Mouse (Mus musculus) layer of hippocampus, adult 18-20 months (tissue): ENCODE results near the gene Brca1. TPM values are rescaled to one million over a fixed set of nuclear protein-coding genes. Genes with fewer than 3 reads are reported as not detected.
A peak's percentile ranks its signal among the peaks of the same experiment; 100 is the strongest.
"Not testable (repeated sequence)": the region's sequence is repeated elsewhere in the genome, so short reads cannot be mapped to it uniquely, and the experiment has no call there.

Source experiments
- DNase-seq, 2 experiments: peaks; one replicate each; pipeline ENCODE4 v3.0.0; 2022; ENCODE audit warnings: low spot score in 2 of 2
- total RNA-seq, 2 experiments: library from RNA; stranded (reverse); gene quantifications; 2 replicates each; pipeline ENCODE4 v1.2.3; 2021

Brca1 gene
- total RNA-seq, 2 experiments from 2014 or later: 0.56 to 1.0 TPM

- DNase-seq: no peak
Observed at GRCm38 (mm10) chr11:101452093-101452774, 99.5 kb downstream of the Brca1 start.

GRCm38 (mm10) chr11:101451536-101451935 lies 100.2 kb downstream of the Brca1 start:
- no peak for DNase-seq

GRCm38 (mm10) chr11:101450394-101450793 lies 101.4 kb downstream of the Brca1 start:
- DNase-seq: no peak

GRCm38 (mm10) chr11:101449596-101449995 lies 102.2 kb downstream of the Brca1 start:
- not testable (repeated sequence) for DNase-seq

GRCm38 (mm10) chr11:101448899-101449298 lies 102.9 kb downstream of the Brca1 start:
- no peak for DNase-seq

- no peak for DNase-seq
Observed at GRCm38 (mm10) chr11:101448274-101448746, 103.4 kb downstream of the Brca1 start, which contains the start of gene Ifi35. Gene Ifi35 (plus strand): TSS chr11:101448407.

GRCm38 (mm10) chr11:101447786-101448185 lies 104.0 kb downstream of the Brca1 start:
- no peak for DNase-seq

GRCm38 (mm10) chr11:101446860-101447259 lies 104.9 kb downstream of the Brca1 start:
- DNase-seq: not testable (repeated sequence)

- DNase-seq: no peak
Observed at GRCm38 (mm10) chr11:101446319-101446718, 105.4 kb downstream of the Brca1 start.

- no peak for DNase-seq
Observed at GRCm38 (mm10) chr11:101442760-101443159, 109.0 kb downstream of the Brca1 start.

GRCm38 (mm10) chr11:101442127-101442693 lies 109.5 kb downstream of the Brca1 start, which contains the start of gene Rpl27:
Gene Rpl27 (plus strand): TSS chr11:101442298.
- peak; percentile 98 for DNase-seq

- DNase-seq: not testable (repeated sequence)
Observed at GRCm38 (mm10) chr11:101441450-101442126, 110.2 kb downstream of the Brca1 start.

Other genes with a start within 250 kb of the Brca1 start
- 100 to 1,000 TPM; 211 to 217 TPM for gene Becn1, start 249.7 kb downstream of the Brca1 start, total RNA-seq
- 100 to 1,000 TPM; 118 to 127 TPM for gene Psme3, start 235.7 kb downstream of the Brca1 start, total RNA-seq
- gene Aoc2, start 226.9 kb downstream of the Brca1 start, total RNA-seq: 1 to 10 TPM; 6.3 to 7.0 TPM
- under 1 TPM; 0.36 to 0.47 TPM for gene Aoc3, start 221.3 kb downstream of the Brca1 start, total RNA-seq
- not detected for gene G6pc, start 184.4 kb downstream of the Brca1 start, total RNA-seq
- 10 to 100 TPM; 45.9 to 51.1 TPM for gene Aarsd1, start 134.3 kb downstream of the Brca1 start, total RNA-seq
- gene Gm27029, start 127.2 kb downstream of the Brca1 start, total RNA-seq: 1 to 10 TPM; 6.3 to 6.4 TPM
- gene Rundc1, start 126.9 kb downstream of the Brca1 start, total RNA-seq: 10 to 100 TPM; 36.5 to 36.8 TPM
- gene Ptges3l, start 126.6 kb downstream of the Brca1 start, total RNA-seq: 1 to 10 TPM in 1 of 2 experiments, under 1 TPM in 1; 0.99 to 2.0 TPM
- gene Rpl27, start 109.7 kb downstream of the Brca1 start, total RNA-seq: 10 to 100 TPM; 40.7 to 42.5 TPM
- 1 to 10 TPM; 2.4 to 2.7 TPM for gene Ifi35, start 103.5 kb downstream of the Brca1 start, total RNA-seq
- gene Rnd2, start 87.0 kb downstream of the Brca1 start, total RNA-seq: 100 to 1,000 TPM; 111 to 120 TPM
- gene Vat1, start 85.7 kb downstream of the Brca1 start, total RNA-seq: 10 to 100 TPM; 32.1 to 33.8 TPM
- gene Nbr1, start 194 bp upstream of the Brca1 start, total RNA-seq: 100 to 1,000 TPM; 134 to 138 TPM
- 1 to 10 TPM; 1.2 to 2.0 TPM for gene Tmem106a, start 30.3 kb upstream of the Brca1 start, total RNA-seq
- gene Gm11634, start 47.3 kb upstream of the Brca1 start, total RNA-seq: not detected
- 10 to 100 TPM; 12.0 to 15.0 TPM for gene Rdm1, start 75.2 kb upstream of the Brca1 start, total RNA-seq
- gene Arl4d, start 113.6 kb upstream of the Brca1 start, total RNA-seq: 10 to 100 TPM; 16.8 to 32.1 TPM
- 10 to 100 TPM; 35.2 to 35.9 TPM for gene Dhx8, start 181.0 kb upstream of the Brca1 start, total RNA-seq
- 10 to 100 TPM in 1 of 2 experiments, 1 to 10 TPM in 1; 9.0 to 10.6 TPM for gene Etv4, start 233.4 kb upstream of the Brca1 start, total RNA-seq